Mouse (Mus musculus) hematopoietic stem cell, adult 5-6 weeks (primary cell): ENCODE data around the gene Ptpn13. TPM values are rescaled to one million over a fixed set of nuclear protein-coding genes. Genes with fewer than 3 reads are reported as not detected.
A peak's percentile ranks its signal among the peaks of the same experiment; 100 is the strongest.

ENCODE experiments used
- ATAC-seq, 2 experiments: fragments of 125-278 bp in 1 of 2; replicated peaks in 1 of 2; 2 replicates each; pipeline ENCODE4 v1.8.0; 2016 to 2017; ENCODE audit warnings: inconsistent platforms in 2 of 2, mild to moderate bottlenecking in 2 of 2, moderate number of reproducible peaks in 2 of 2, low read depth in 1 of 2, moderate TSS enrichment in 1 of 2; ENCODE audit not compliant: low FRiP score in 2 of 2, poor library complexity in 2 of 2, severe bottlenecking in 2 of 2, insufficient read depth in 1 of 2, low TSS enrichment in 1 of 2
- total RNA-seq: library from RNA; stranded (forward); fragments of 172-1452, 232-1000 nt; gene quantifications from 2 replicates; pipeline ENCODE4 v1.2.3, GENCODE M21; 2017

The Ptpn13 gene
- total RNA-seq, 1 experiment from 2014 or later: 1.6 TPM

GRCm38 (mm10) chr5:103530214-103530613, 105.2 kb downstream of the Ptpn13 start:
- no peak for ATAC-seq

- no peak for ATAC-seq
These were observed 107.9 kb downstream of the Ptpn13 start for GRCm38 (mm10) chr5:103532841-103533390.

GRCm38 (mm10) chr5:103534454-103534853, 109.5 kb downstream of the Ptpn13 start:
- no peak for ATAC-seq

- ATAC-seq: no peak
These were observed 112.4 kb downstream of the Ptpn13 start for GRCm38 (mm10) chr5:103537429-103537828.

- ATAC-seq: no peak
These were observed 115.6 kb downstream of the Ptpn13 start for GRCm38 (mm10) chr5:103540612-103541011.

GRCm38 (mm10) chr5:103541136-103541535, 116.1 kb downstream of the Ptpn13 start:
- ATAC-seq: no peak

GRCm38 (mm10) chr5:103541542-103541941, 116.5 kb downstream of the Ptpn13 start:
- no peak for ATAC-seq

GRCm38 (mm10) chr5:103545381-103546000, 120.5 kb downstream of the Ptpn13 start:
- no peak for ATAC-seq

GRCm38 (mm10) chr5:103554769-103555168, 129.8 kb downstream of the Ptpn13 start:
- no peak for ATAC-seq

GRCm38 (mm10) chr5:103560546-103560945, 135.6 kb downstream of the Ptpn13 start:
- ATAC-seq: no peak

GRCm38 (mm10) chr5:103568034-103568433, 143.0 kb downstream of the Ptpn13 start:
- ATAC-seq: no peak

GRCm38 (mm10) chr5:103569446-103569845, 144.5 kb downstream of the Ptpn13 start:
- ATAC-seq: no peak

- ATAC-seq: no peak
These were observed 154.9 kb downstream of the Ptpn13 start for GRCm38 (mm10) chr5:103579680-103580420.

- ATAC-seq: 0 out of 4 replicates have a peak, but pooled peaks of 1 of the 2 experiments have one; percentile 49
These were observed 162.2 kb downstream of the Ptpn13 start for GRCm38 (mm10) chr5:103587219-103587618.

GRCm38 (mm10) chr5:103591846-103592245, 166.9 kb downstream of the Ptpn13 start:
- ATAC-seq: no peak

GRCm38 (mm10) chr5:103592706-103593105, 167.7 kb downstream of the Ptpn13 start:
- ATAC-seq: peak in 1 of 2 experiments; percentile 50; a peak in 3 of 4 replicates

GRCm38 (mm10) chr5:103593575-103593974, 168.6 kb downstream of the Ptpn13 start:
- ATAC-seq: no peak

- ATAC-seq: peak; percentile 76 to 85
These were observed 170.6 kb downstream of the Ptpn13 start for GRCm38 (mm10) chr5:103595394-103596226.
